Mouse (Mus musculus) MEL (cell line): ENCODE measurements around the gene Rap2b. TPM values are rescaled to one million over a fixed set of nuclear protein-coding genes. Genes with fewer than 3 reads are reported as not detected.

Source experiments
- DNase-seq: peaks from one replicate; pipeline ENCODE4 v3.0.0; 2011; ENCODE audit warnings: low read depth, low spot score
- H3K27ac ChIP-seq: 2 replicates; pipeline ENCODE4 v1.5.1; 2012; ENCODE audit warnings: low read depth, mild to moderate bottlenecking, control low read depth, low read length, moderate library complexity; ENCODE audit not compliant: control insufficient read depth
- H3K27me3 ChIP-seq, 2 experiments: fragments of 150-350 bp in 1 of 2; sonication (generic) in 1 of 2; 2 replicates each; pipeline ENCODE4 v1.6.1; 2012; ENCODE audit warnings: low read length in 2 of 2, mild to moderate bottlenecking in 2 of 2, improper control_type of control experiment in 1 of 2, moderate library complexity in 1 of 2; ENCODE audit not compliant: insufficient read depth in 2 of 2, control insufficient read depth in 1 of 2
- H3K36me3 ChIP-seq, 2 experiments: 2 replicates each; pipeline ENCODE4 v1.6.1; 2012 to 2014; ENCODE audit warnings: low read length in 2 of 2, improper control_type of control experiment in 1 of 2, inconsistent platforms in 1 of 2, mild to moderate bottlenecking in 1 of 2; ENCODE audit not compliant: insufficient read depth in 2 of 2, control insufficient read depth in 1 of 2
- H3K4me1 ChIP-seq, 2 experiments: fragments of 150-350 bp in 1 of 2; sonication (generic) in 1 of 2; 2 replicates each; pipeline ENCODE4 v1.6.1; 2012; ENCODE audit warnings: low read length in 2 of 2, improper control_type of control experiment in 1 of 2, mild to moderate bottlenecking in 1 of 2; ENCODE audit not compliant: insufficient read depth in 2 of 2, control insufficient read depth in 1 of 2
- H3K4me3 ChIP-seq, 2 experiments: fragments of 150-350 bp in 1 of 2; sonication (generic) in 1 of 2; 2 replicates each; pipeline ENCODE4 v1.5.1; 2012; ENCODE audit warnings: low read depth in 2 of 2, low read length in 2 of 2, mild to moderate bottlenecking in 2 of 2, moderate library complexity in 2 of 2, control low read depth in 1 of 2, improper control_type of control experiment in 1 of 2; ENCODE audit not compliant: control insufficient read depth in 1 of 2, insufficient read depth in 1 of 2
- H3K79me2 ChIP-seq: 2 replicates; pipeline ENCODE4 v1.6.1; 2012; ENCODE audit warnings: mild to moderate bottlenecking, low read length, moderate library complexity; ENCODE audit not compliant: control insufficient read depth, poor library complexity, insufficient read depth
- H3K9ac ChIP-seq: 2 replicates; pipeline ENCODE4 v1.6.1; 2012; ENCODE audit warnings: low read depth, mild to moderate bottlenecking, control low read depth, low read length, moderate library complexity; ENCODE audit not compliant: control insufficient read depth, poor library complexity, severe bottlenecking
- H3K9me3 ChIP-seq: fragments of 150-350 bp; sonication (generic); replicated peaks from 2 replicates; pipeline ENCODE4 v1.6.1; 2012; ENCODE audit warnings: mild to moderate bottlenecking, low read length, improper control_type of control experiment, moderate library complexity; ENCODE audit not compliant: insufficient read depth
- CHD1 ChIP-seq: IDR thresholded peaks from 2 replicates; pipeline ENCODE4 v1.6.1; 2012; ENCODE audit warnings: low read depth, mild to moderate bottlenecking, inconsistent platforms, low read length, improper control_type of control experiment
- CHD2 ChIP-seq: IDR thresholded peaks from 2 replicates; pipeline ENCODE4 v1.6.1; 2011; ENCODE audit warnings: low read length, improper control_type of control experiment
- ETS1 ChIP-seq: IDR thresholded peaks from 2 replicates; pipeline ENCODE4 v1.6.1; 2012; ENCODE audit warnings: low read depth, mild to moderate bottlenecking, inconsistent platforms, low read length, improper control_type of control experiment, moderate library complexity
- HCFC1 ChIP-seq: IDR thresholded peaks from 2 replicates; pipeline ENCODE4 v1.6.1; 2012; ENCODE audit warnings: low read depth, mild to moderate bottlenecking, inconsistent platforms, low read length, improper control_type of control experiment, moderate library complexity
- KAT2A ChIP-seq: conservative IDR thresholded peaks from 2 replicates; pipeline ENCODE4 v1.6.1; 2012; ENCODE audit warnings: low read depth, low read length, improper control_type of control experiment, inconsistent platforms
- MAZ ChIP-seq: IDR thresholded peaks from 2 replicates; pipeline ENCODE4 v1.6.1; 2012; ENCODE audit warnings: low read depth, mild to moderate bottlenecking, inconsistent platforms, low read length, improper control_type of control experiment
- MXI1 ChIP-seq: IDR thresholded peaks from 2 replicates; pipeline ENCODE4 v1.6.1; 2011; ENCODE audit warnings: mild to moderate bottlenecking, low read depth, low read length, improper control_type of control experiment
- NELFE ChIP-seq: IDR thresholded peaks from 2 replicates; pipeline ENCODE4 v1.6.1; 2011; ENCODE audit warnings: low read depth, low read length, improper control_type of control experiment
- POLR2AphosphoS2 ChIP-seq: IDR thresholded peaks from 2 replicates; pipeline ENCODE4 v1.6.1; 2011; ENCODE audit warnings: low read length, improper control_type of control experiment
- RAD21 ChIP-seq: IDR thresholded peaks from 2 replicates; pipeline ENCODE4 v1.6.1; 2011; ENCODE audit warnings: mild to moderate bottlenecking, low read depth, low read length, improper control_type of control experiment
- SIN3A ChIP-seq: IDR thresholded peaks from 2 replicates; pipeline ENCODE4 v1.6.1; 2012; ENCODE audit warnings: low read length, improper control_type of control experiment, inconsistent platforms
- TBP ChIP-seq: IDR thresholded peaks from 2 replicates; pipeline ENCODE4 v1.8.0; 2011; ENCODE audit warnings: low read depth, low read length, improper control_type of control experiment
- TCF12 ChIP-seq: IDR thresholded peaks from 2 replicates; pipeline ENCODE4 v1.6.1; 2014; ENCODE audit warnings: low read depth, mild to moderate bottlenecking, inconsistent platforms, low read length, improper control_type of control experiment, moderate library complexity
- USF2 ChIP-seq, 2 experiments: IDR thresholded peaks; 2 replicates each; pipeline ENCODE4 v1.6.1; 2011 to 2012; ENCODE audit warnings: improper control_type of control experiment in 2 of 2, low read length in 2 of 2, borderline replicate concordance in 1 of 2, inconsistent platforms in 1 of 2, low read depth in 1 of 2, mild to moderate bottlenecking in 1 of 2; ENCODE audit not compliant: insufficient read depth in 1 of 2
- ZC3H11A ChIP-seq: IDR thresholded peaks from 2 replicates; pipeline ENCODE4 v1.6.1; 2012; ENCODE audit warnings: low read depth, mild to moderate bottlenecking, inconsistent platforms, low read length, improper control_type of control experiment
- ZKSCAN1 ChIP-seq: IDR thresholded peaks from 2 replicates; pipeline ENCODE4 v1.6.1; 2012; ENCODE audit warnings: low read depth, mild to moderate bottlenecking, inconsistent platforms, low read length, improper control_type of control experiment, moderate library complexity
- ZMIZ1 ChIP-seq: IDR thresholded peaks from 2 replicates; pipeline ENCODE4 v1.6.1; 2012; ENCODE audit warnings: low read depth, mild to moderate bottlenecking, inconsistent platforms, low read length, improper control_type of control experiment, moderate library complexity
- polyA plus RNA-seq, 2 experiments: library from polyadenylated mRNA; stranded (reverse) in 1 of 2; unstranded in 1 of 2; fragments of >175 nt in 1 of 2; fragments of >200 nt in 1 of 2; gene quantifications; 2 replicates each; pipeline versions ENCODE4 v1.2.1 to v1.2.4; 2012; ENCODE audit warnings: low replicate concordance in 2 of 2, low read depth in 1 of 2; ENCODE audit not compliant: insufficient read length in 2 of 2, insufficient read depth in 1 of 2, missing spikeins in 1 of 2
- total RNA-seq: library from RNA; depleted of rRNA; stranded (reverse); fragments of 300-350 nt; gene quantifications from 2 replicates; pipeline ENCODE4 v1.2.3, GENCODE M21; 2012

Gene Rap2b
- total and polyA plus RNA-seq, 3 experiments = 4.4 to 5.6 TPM; not detected in 1

- Histone ChIP-seq H3K79me2 (peaks cover 22% of the 10 kb centered on the region), H3K36me3 (peaks cover 0 to 12% of the 10 kb centered on the region in 2 experiments; a peak in 2 of 4 replicates), H3K9ac (peak overlapping the region; percentile 49), H3K9me3 (no peaks in the 10 kb centered on the region), H3K27me3 (peaks cover 0 to 4% of the 10 kb centered on the region in 2 experiments; a peak in 3 of 4 replicates), H3K27ac (no peak overlapping the region), H3K4me1 (peaks cover 0 to 3% of the 10 kb centered on the region in 2 experiments; a peak in 3 of 4 replicates), H3K4me3 (peak overlapping the region; percentile 59 to 78)
- DNase-seq = no peak
- TF ChIP-seq USF2 (IDR thresholded peaks at IDR 0.05; ENCODE audit: borderline replicate concordance in 1 of 2, insufficient read depth in 1 of 2, low read depth in 1 of 2, low read length in 2 of 2) (no peak), ZKSCAN1 (no peak)
Measured at GRCm38 (mm10) chr3:61362821-61363160, 1.4 kb downstream of the Rap2b start.

GRCm38 (mm10) chr3:61363161-61363988 is 1.9 kb downstream of the Rap2b start:
- peaks cover 0 to 3% of the 10 kb centered on the region in 2 experiments; a peak in 3 of 4 replicates for H3K27me3 ChIP-seq
- H3K4me1 ChIP-seq = peaks cover 0 to 8% of the 10 kb centered on the region in 2 experiments; a peak in 3 of 4 replicates
- peak overlapping the region; percentile 49 for H3K9ac ChIP-seq
- peaks cover 0 to 14% of the 10 kb centered on the region in 2 experiments; a peak in 2 of 4 replicates for H3K36me3 ChIP-seq
- peaks cover 22% of the 10 kb centered on the region for H3K79me2 ChIP-seq
- peak overlapping the region; percentile 72 to 78 for H3K4me3 ChIP-seq
- TF ChIP-seq TCF12 (peak; percentile 12; the same call in 1 of the 2 replicates), ZMIZ1 (peak; percentile 37; the same call in 1 of the 2 replicates), CHD2 (peak; percentile 51), RAD21 (no peak), NELFE (peak; percentile 37; the same call in 1 of the 2 replicates), KAT2A (no peak), ETS1 (peak; percentile 64), ZKSCAN1 (no peak), USF2 (IDR thresholded peaks at IDR 0.05; ENCODE audit: borderline replicate concordance in 1 of 2, insufficient read depth in 1 of 2, low read depth in 1 of 2, low read length in 2 of 2) (no peak), TBP (no peak), MXI1 (peak; percentile 36), MAZ (peak; percentile 79; the same call in 1 of the 2 replicates), POLR2AphosphoS2 (no peak), ZC3H11A (no peak), HCFC1 (peak; percentile 74; the same call in 1 of the 2 replicates), SIN3A (peak; percentile 79), CHD1 (0 out of 2 replicates have a peak, but pooled peaks have one; percentile 52)
- TF ChIP-seq, all 39 proteins: peak for 10
- Histone ChIP-seq H3K27ac (no peak overlapping the region), H3K9me3 (no peaks in the 10 kb centered on the region)
- peak; percentile 99 for DNase-seq
